In the genomic region with DNA sequence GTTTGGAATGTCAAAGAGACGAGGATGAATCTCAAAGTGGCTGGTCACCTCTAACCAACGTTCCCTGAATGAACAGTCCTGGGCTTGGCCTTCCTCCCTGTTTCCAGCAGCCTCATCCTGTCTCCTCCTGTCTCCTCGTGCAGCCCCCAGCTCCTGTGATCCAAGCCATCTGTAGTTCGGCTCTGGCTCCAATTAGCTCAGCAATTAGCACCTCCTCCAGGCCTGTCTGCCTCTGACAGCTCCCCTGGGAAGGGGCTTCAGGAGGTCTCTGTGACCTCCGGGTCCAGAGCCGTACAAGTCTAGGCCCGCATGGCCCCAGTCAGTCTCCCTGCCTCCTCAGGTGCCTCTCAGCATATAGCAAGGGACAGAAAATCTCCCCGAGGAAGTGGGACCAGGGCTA, we compare ENCODE assay signal across 21 mouse cellular contexts. TPM values are rescaled to one million over a fixed set of nuclear protein-coding genes. Genes with fewer than 3 reads are reported as not detected.
DNase-seq lines count a peak whose midpoint lies in the region; ATAC-seq and TF ChIP-seq lines count a peak whose summit lies in the region.
"Had no signal": no experiment of that assay in that cellular context is flagged by ENCODE, and none has a peak within 500 bp of the region (broad histone marks: within the 10 kb centered on the region; RNA-seq: fewer than 3 reads in every experiment).

No protein-coding gene starts in this region.

- no peak for ATAC-seq in cerebellum, adult (ENCODE audit: insufficient number of reproducible peaks, low FRiP score, low TSS enrichment)
- ATAC-seq in kidney, embryonic 15.5 days (replicated peaks; ENCODE audit: low FRiP score), result peak; percentile 26; the same call in 1 of the 2 replicates
- no peak for ATAC-seq in midbrain, embryonic 14.5 days (ENCODE audit: low FRiP score, low TSS enrichment)
- ATAC-seq in midbrain, embryonic 16.5 days, result no peak
- ATAC-seq in erythroid progenitor cell, adult 5-6 weeks (replicated peaks; ENCODE audit: low FRiP score, poor library complexity, severe bottlenecking), result no peak
- ATAC-seq: liver, postnatal 0 days; Patski had no signal

- peaks cover 54% of the 10 kb centered on the region for H3K4me1 ChIP-seq in kidney, embryonic 15.5 days
- no peaks in the 10 kb centered on the region for H3K4me1 ChIP-seq in kidney, adult 2 months (ENCODE audit: control insufficient read depth, insufficient read depth, low read length)
- peaks cover 33% of the 10 kb centered on the region for H3K4me1 ChIP-seq in midbrain, embryonic 14.5 days (ENCODE audit: control insufficient read depth, insufficient read depth, low read length)
- peaks cover 6% of the 10 kb centered on the region; the same call in 1 of the 2 replicates for H3K4me1 ChIP-seq in midbrain, embryonic 16.5 days (ENCODE audit: control insufficient read depth, insufficient read depth, low read length)
- H3K4me1 ChIP-seq in limb, embryonic 10.5 days, result peaks cover 85% of the 10 kb centered on the region

- H3K4me3 ChIP-seq in kidney, embryonic 15.5 days (replicated peaks), result no peak overlapping the region
- H3K4me3 ChIP-seq in kidney, adult 2 months (ENCODE audit: insufficient read depth, low read depth, low read length), result no peak overlapping the region
- no peak overlapping the region for H3K4me3 ChIP-seq in midbrain, embryonic 14.5 days (replicated peaks; ENCODE audit: low read depth, low read length)
- no peak overlapping the region for H3K4me3 ChIP-seq in midbrain, embryonic 16.5 days (ENCODE audit: low read depth, low read length)
- 0 out of 2 replicates have a peak overlapping the region, but pooled peaks have one; percentile 11 for H3K4me3 ChIP-seq in limb, embryonic 10.5 days
- H3K4me3 ChIP-seq: embryonic facial prominence, embryonic 13.5 days; heart, adult 2 months; limb, embryonic 12.5 days; neural tube, embryonic 15.5 days had no signal

- no peak for TF ChIP-seq POLR2A in kidney, adult 2 months (IDR thresholded peaks at IDR 0.05; ENCODE audit: low read depth, low read length)

- H3K27me3 ChIP-seq in kidney, embryonic 15.5 days, result 0 out of 2 replicates have a peak, but pooled peaks cover 1% of the 10 kb centered on the region
- no peaks in the 10 kb centered on the region for H3K27me3 ChIP-seq in kidney, adult 2 months (replicated peaks; ENCODE audit: control insufficient read depth, insufficient read depth, low read length)
- no peaks in the 10 kb centered on the region for H3K27me3 ChIP-seq in midbrain, embryonic 14.5 days (ENCODE audit: control insufficient read depth, insufficient read depth, low read length)
- H3K27me3 ChIP-seq in midbrain, embryonic 16.5 days (ENCODE audit: control insufficient read depth, insufficient read depth, low read depth, low read length), result no peaks in the 10 kb centered on the region
- peaks cover 53% of the 10 kb centered on the region for H3K27me3 ChIP-seq in limb, embryonic 10.5 days (ENCODE audit: low read depth, poor library complexity, severe bottlenecking)
- H3K27me3 ChIP-seq: embryonic facial prominence, embryonic 13.5 days; Patski had no signal

- no peaks in the 10 kb centered on the region for H3K9me3 ChIP-seq in kidney, embryonic 15.5 days (replicated peaks)
- no peaks in the 10 kb centered on the region for H3K9me3 ChIP-seq in midbrain, embryonic 14.5 days (ENCODE audit: control insufficient read depth, low read length)
- H3K9me3 ChIP-seq in midbrain, embryonic 16.5 days (replicated peaks; ENCODE audit: control insufficient read depth, low read length, poor library complexity, severe bottlenecking), result no peaks in the 10 kb centered on the region
- H3K9me3 ChIP-seq in limb, embryonic 10.5 days (replicated peaks), result no peaks in the 10 kb centered on the region
- H3K9me3 ChIP-seq: embryonic facial prominence, embryonic 13.5 days; limb, embryonic 12.5 days; neural tube, embryonic 15.5 days had no signal

- no peak overlapping the region for H3K27ac ChIP-seq in kidney, embryonic 15.5 days
- no peak overlapping the region for H3K27ac ChIP-seq in kidney, adult 2 months (ENCODE audit: insufficient read depth, low read depth, low read length)
- 0 out of 2 replicates have a peak overlapping the region, but pooled peaks have one; percentile 32 for H3K27ac ChIP-seq in midbrain, embryonic 14.5 days (replicated peaks; ENCODE audit: low read depth, low read length)
- H3K27ac ChIP-seq in midbrain, embryonic 16.5 days (ENCODE audit: low read length), result no peak overlapping the region
- no peak overlapping the region for H3K27ac ChIP-seq in limb, embryonic 10.5 days
- H3K27ac ChIP-seq: embryonic facial prominence, embryonic 13.5 days; heart, adult 2 months; limb, embryonic 12.5 days; neural tube, embryonic 15.5 days had no signal

- DNase-seq in cerebellum, postnatal 14 days, result peak; percentile 72 to 74
- no peak for DNase-seq in kidney, adult 2 months
- DNase-seq in midbrain, embryonic 14.5 days, result peak; percentile 42
- peak; percentile 50 for DNase-seq in limb, embryonic 10.5 days (ENCODE audit: low spot score)
- DNase-seq: cerebellum, adult 8-10 months; heart, adult 2 months; kidney, adult 8-10 months; liver, postnatal 0 days; lung, postnatal 36 days; right cerebral cortex, adult 18-20 months had no signal

- no peak overlapping the region for H3K4me2 ChIP-seq in kidney, embryonic 15.5 days
- no peak overlapping the region for H3K4me2 ChIP-seq in midbrain, embryonic 14.5 days (ENCODE audit: low read length)
- H3K4me2 ChIP-seq in midbrain, embryonic 16.5 days (ENCODE audit: low read length), result no peak overlapping the region
- H3K4me2 ChIP-seq: embryonic facial prominence, embryonic 13.5 days; limb, embryonic 12.5 days; neural tube, embryonic 15.5 days had no signal

- no peaks in the 10 kb centered on the region for H3K36me3 ChIP-seq in kidney, embryonic 15.5 days
- H3K36me3 ChIP-seq in kidney, adult 2 months (ENCODE audit: control insufficient read depth, insufficient read depth, low read length), result no peaks in the 10 kb centered on the region
- H3K36me3 ChIP-seq in midbrain, embryonic 14.5 days (ENCODE audit: control insufficient read depth, insufficient read depth, low read length), result no peaks in the 10 kb centered on the region
- no peaks in the 10 kb centered on the region for H3K36me3 ChIP-seq in midbrain, embryonic 16.5 days (ENCODE audit: control insufficient read depth, insufficient read depth, low read length)
- no peaks in the 10 kb centered on the region for H3K36me3 ChIP-seq in limb, embryonic 10.5 days
- H3K36me3 ChIP-seq: embryonic facial prominence, embryonic 13.5 days; limb, embryonic 12.5 days; neural tube, embryonic 15.5 days had no signal

- H3K9ac ChIP-seq in kidney, embryonic 15.5 days, result no peak overlapping the region
- H3K9ac ChIP-seq in midbrain, embryonic 14.5 days (replicated peaks; ENCODE audit: low read length), result no peak overlapping the region
- H3K9ac ChIP-seq in midbrain, embryonic 16.5 days (ENCODE audit: low read depth, low read length), result no peak overlapping the region
- H3K9ac ChIP-seq: embryonic facial prominence, embryonic 13.5 days; limb, embryonic 12.5 days; liver, postnatal 0 days; neural tube, embryonic 15.5 days had no signal

- 13% methylated on average over 8 of the region's 8 CpGs for WGBS in kidney, embryonic 15.5 days
- WGBS in kidney, adult 2 months, result 62% methylated on average over 8 of the region's 8 CpGs
- WGBS in midbrain, embryonic 14.5 days, result 36% methylated on average over 8 of the region's 8 CpGs
- WGBS in midbrain, embryonic 16.5 days, result 28% methylated on average over 8 of the region's 8 CpGs
- WGBS in limb, embryonic 10.5 days, result 1% methylated on average over 8 of the region's 8 CpGs

- TF ChIP-seq CTCF in kidney, adult 2 months (conservative IDR thresholded peaks at IDR 0.05; ENCODE audit: insufficient read depth, insufficient read length, low read depth, low read length), result no peak

RNA-seq across cellular contexts. Expression of a gene that starts 8.0 kb away (rescaled TPM):
- 22.0 and 24.6 TPM in 2 replicates for polyA plus RNA-seq in kidney, embryonic 15.5 days (2015; fragmentation: Nextera tagmentation; extraction: Ambion mirVana)
- polyA plus RNA-seq in kidney, adult 2 months (2012; rRNA removed), result 9.5 TPM in 2 replicates
- 3.3 and 4.4 TPM in 2 replicates for polyA plus RNA-seq in midbrain, embryonic 14.5 days (2014; fragmentation: Nextera tagmentation; extraction: Ambion mirVana)
- polyA plus RNA-seq in midbrain, embryonic 16.5 days (2015; fragmentation: Nextera tagmentation; extraction: Ambion mirVana), result 3.0 and 4.2 TPM in 2 replicates
- polyA plus RNA-seq in limb, embryonic 10.5 days (2016; fragmentation: Nextera tagmentation; extraction: Ambion mirVana), result 17.7 and 19.2 TPM in 2 replicates
- total RNA-seq in erythroid progenitor cell, adult 5-6 weeks (2015; ENCODE audit: low replicate concordance), result 46.5 and 50.8 TPM in 2 replicates
- 44.3 and 45.0 TPM in 2 replicates for total RNA-seq in erythroid progenitor cell, adult 5-6 weeks (2017; ENCODE audit: low replicate concordance)

RNA-seq across cellular contexts. Expression of a gene that starts 34.0 kb away (rescaled TPM):
- polyA plus RNA-seq in kidney, embryonic 15.5 days (2015; fragmentation: Nextera tagmentation; extraction: Ambion mirVana), result not detected in 2 replicates
- polyA plus RNA-seq in kidney, adult 2 months (2012; rRNA removed), result not detected in 2 replicates
- polyA plus RNA-seq in midbrain, embryonic 14.5 days (2014; fragmentation: Nextera tagmentation; extraction: Ambion mirVana), result not detected in 2 replicates
- not detected in 2 replicates for polyA plus RNA-seq in midbrain, embryonic 16.5 days (2015; fragmentation: Nextera tagmentation; extraction: Ambion mirVana)
- polyA plus RNA-seq in limb, embryonic 10.5 days (2016; fragmentation: Nextera tagmentation; extraction: Ambion mirVana), result not detected in 2 replicates
- total RNA-seq in erythroid progenitor cell, adult 5-6 weeks (2015; ENCODE audit: low replicate concordance), result not detected in 2 replicates
- not detected in 2 replicates for total RNA-seq in erythroid progenitor cell, adult 5-6 weeks (2017; ENCODE audit: low replicate concordance)
- total RNA-seq: heart, adult 2 months; heart, postnatal 25 days; left cerebral cortex, adult 18-20 months had no signal
- polyA plus RNA-seq: embryonic facial prominence, embryonic 13.5 days; frontal cortex, adult 2 months; heart, adult 2 months; limb, embryonic 12.5 days; liver, postnatal 0 days; neural tube, embryonic 15.5 days; Patski had no signal
